Mouse (Mus musculus) CH12.LX (cell line): Measurements from ENCODE around the gene C1d. TPM values are rescaled to one million over a fixed set of nuclear protein-coding genes. Genes with fewer than 3 reads are reported as not detected.

Experiments used
- DNase-seq: peaks from one replicate; pipeline ENCODE4 v3.0.0-alpha.2; 2013; ENCODE audit errors: extremely low read depth
- H3K27ac ChIP-seq: 2 replicates; pipeline ENCODE4 v1.5.1; 2012; ENCODE audit warnings: low read depth, mild to moderate bottlenecking, control low read depth, moderate library complexity; ENCODE audit not compliant: insufficient read depth
- H3K27me3 ChIP-seq: replicated peaks from 2 replicates; pipeline ENCODE3; 2012; ENCODE audit warnings: inconsistent platforms
- H3K36me3 ChIP-seq, 2 experiments: replicated peaks in 1 of 2; 2 replicates each; pipeline versions ENCODE3 to v1.6.1; 2012; ENCODE audit warnings: inconsistent platforms in 1 of 2, low read length in 1 of 2, mild to moderate bottlenecking in 1 of 2, mixed read lengths in 1 of 2, moderate library complexity in 1 of 2; ENCODE audit not compliant: control insufficient read depth in 1 of 2, insufficient read depth in 1 of 2
- H3K4me1 ChIP-seq, 2 experiments: 2 replicates each; pipeline ENCODE4 v1.6.1; 2012; ENCODE audit warnings: inconsistent platforms in 1 of 2, moderate library complexity in 1 of 2; ENCODE audit not compliant: insufficient read depth in 2 of 2, control insufficient read depth in 1 of 2
- H3K4me2 ChIP-seq: 2 replicates; pipeline ENCODE4 v1.6.1; 2012; ENCODE audit warnings: low read depth, mild to moderate bottlenecking, control low read depth; ENCODE audit not compliant: poor library complexity, insufficient read depth, severe bottlenecking
- H3K4me3 ChIP-seq, 3 experiments: fragments of 150-350 bp in 1 of 3; sonication (generic) in 1 of 3; replicated peaks in 1 of 3; 2 replicates each; pipeline versions ENCODE3 to v1.5.1; 2011 to 2012; ENCODE audit warnings: low read depth in 2 of 3, low read length in 2 of 3, mild to moderate bottlenecking in 2 of 3, moderate library complexity in 2 of 3, control low read depth in 1 of 3, improper control_type of control experiment in 1 of 3, inconsistent platforms in 1 of 3, mixed read lengths in 1 of 3; ENCODE audit not compliant: poor library complexity in 1 of 3
- H3K79me2 ChIP-seq: replicated peaks from 2 replicates; pipeline ENCODE4 v1.6.1; 2012; ENCODE audit warnings: mild to moderate bottlenecking, moderate library complexity; ENCODE audit not compliant: control insufficient read depth, poor library complexity, insufficient read depth, severe bottlenecking; ENCODE audit errors: extremely low read depth
- H3K9ac ChIP-seq: 2 replicates; pipeline ENCODE4 v1.6.1; 2012; ENCODE audit warnings: low read depth, mild to moderate bottlenecking, control low read depth, moderate library complexity; ENCODE audit not compliant: insufficient read depth
- H3K9me3 ChIP-seq: replicated peaks from 2 replicates; pipeline ENCODE3; 2012; ENCODE audit warnings: low read length, inconsistent platforms, mixed read lengths
- BHLHE40 ChIP-seq: IDR thresholded peaks from 2 replicates; pipeline ENCODE4 v1.6.1; 2011; ENCODE audit warnings: mild to moderate bottlenecking, low read depth, low read length, improper control_type of control experiment
- CHD1 ChIP-seq: IDR thresholded peaks from 2 replicates; pipeline ENCODE4 v1.6.1; 2012; ENCODE audit warnings: low read depth, low read length, improper control_type of control experiment, inconsistent platforms
- CHD2 ChIP-seq: IDR thresholded peaks from 2 replicates; pipeline ENCODE4 v1.6.1; 2011; ENCODE audit warnings: low read length, improper control_type of control experiment
- CTCF ChIP-seq, 2 experiments: IDR thresholded peaks in 1 of 2; conservative IDR thresholded peaks in 1 of 2; 2 replicates each; pipeline ENCODE4 v1.5.1; 2011 to 2012; ENCODE audit warnings: low read depth in 2 of 2, low read length in 2 of 2, improper control_type of control experiment in 1 of 2, inconsistent platforms in 1 of 2, mild to moderate bottlenecking in 1 of 2, moderate library complexity in 1 of 2
- ELF1 ChIP-seq: IDR thresholded peaks from 2 replicates; pipeline ENCODE4 v1.6.1; 2014; ENCODE audit warnings: low read depth, mild to moderate bottlenecking, inconsistent platforms, low read length, improper control_type of control experiment
- EP300 ChIP-seq: IDR thresholded peaks from 2 replicates; pipeline ENCODE4 v1.6.1; 2011; ENCODE audit warnings: low read length, improper control_type of control experiment
- GABPA ChIP-seq: IDR thresholded peaks from 2 replicates; pipeline ENCODE4 v1.6.1; 2012; ENCODE audit warnings: low read depth, low read length, improper control_type of control experiment, inconsistent platforms; ENCODE audit not compliant: insufficient replicate concordance
- HCFC1 ChIP-seq: IDR thresholded peaks from 2 replicates; pipeline ENCODE4 v1.6.1; 2012; ENCODE audit warnings: low read depth, mild to moderate bottlenecking, inconsistent platforms, low read length, improper control_type of control experiment
- IRF4 ChIP-seq: IDR thresholded peaks from 2 replicates; pipeline ENCODE4 v1.6.1; 2014; ENCODE audit warnings: low read depth, mild to moderate bottlenecking, inconsistent platforms, low read length, improper control_type of control experiment
- JUN ChIP-seq: IDR thresholded peaks from 2 replicates; pipeline ENCODE4 v1.6.1; 2011; ENCODE audit warnings: low read depth, mild to moderate bottlenecking, low read length, improper control_type of control experiment, moderate library complexity; ENCODE audit not compliant: insufficient read depth
- KAT2A ChIP-seq: IDR thresholded peaks from 2 replicates; pipeline ENCODE4 v1.6.1; 2012; ENCODE audit warnings: low read length, improper control_type of control experiment, inconsistent platforms; ENCODE audit not compliant: insufficient replicate concordance
- MAZ ChIP-seq: IDR thresholded peaks from 2 replicates; pipeline ENCODE4 v1.6.1; 2012; ENCODE audit warnings: low read depth, mild to moderate bottlenecking, inconsistent platforms, low read length, improper control_type of control experiment, moderate library complexity
- MEF2A ChIP-seq: IDR thresholded peaks from 2 replicates; pipeline ENCODE4 v1.6.1; 2014; ENCODE audit warnings: low read depth, mild to moderate bottlenecking, inconsistent platforms, low read length, improper control_type of control experiment, borderline replicate concordance
- MXI1 ChIP-seq: IDR thresholded peaks from 2 replicates; pipeline ENCODE4 v1.6.1; 2011; ENCODE audit warnings: mild to moderate bottlenecking, low read depth, low read length, improper control_type of control experiment
- MYC ChIP-seq: IDR thresholded peaks from 2 replicates; pipeline ENCODE4 v1.6.1; 2011; ENCODE audit warnings: low read depth, mild to moderate bottlenecking, improper control_type of control experiment, low read length
- NELFE ChIP-seq: IDR thresholded peaks from 2 replicates; pipeline ENCODE4 v1.6.1; 2011; ENCODE audit warnings: low read depth, low read length, improper control_type of control experiment
- NRF1 ChIP-seq: IDR thresholded peaks from 2 replicates; pipeline ENCODE4 v1.6.1; 2014; ENCODE audit warnings: low read depth, mild to moderate bottlenecking, inconsistent platforms, low read length, improper control_type of control experiment, moderate library complexity
- POLR2A ChIP-seq: IDR thresholded peaks from 2 replicates; pipeline ENCODE4 v1.6.1; 2011; ENCODE audit warnings: low read depth, mild to moderate bottlenecking, improper control_type of control experiment, low read length
- POLR2AphosphoS2 ChIP-seq: IDR thresholded peaks from 2 replicates; pipeline ENCODE4 v1.6.1; 2011; ENCODE audit warnings: low read depth, low read length, improper control_type of control experiment
- RAD21 ChIP-seq: IDR thresholded peaks from 2 replicates; pipeline ENCODE4 v1.6.1; 2011; ENCODE audit warnings: low read depth, mild to moderate bottlenecking, low read length, improper control_type of control experiment, moderate library complexity
- RCOR1 ChIP-seq: conservative IDR thresholded peaks from 2 replicates; pipeline ENCODE4 v1.6.1; 2012; ENCODE audit warnings: low read depth, mild to moderate bottlenecking, inconsistent platforms, low read length, improper control_type of control experiment
- SIN3A ChIP-seq: IDR thresholded peaks from 2 replicates; pipeline ENCODE4 v1.6.1; 2012; ENCODE audit warnings: low read length, improper control_type of control experiment, inconsistent platforms
- SMC3 ChIP-seq: IDR thresholded peaks from 2 replicates; pipeline ENCODE4 v1.6.1; 2011; ENCODE audit warnings: low read depth, low read length, improper control_type of control experiment
- TBP ChIP-seq: conservative IDR thresholded peaks from 2 replicates; pipeline ENCODE4 v1.6.1; 2011; ENCODE audit warnings: low read depth, low read length, improper control_type of control experiment
- TCF12 ChIP-seq: IDR thresholded peaks from 2 replicates; pipeline ENCODE4 v1.6.1; 2014; ENCODE audit warnings: low read depth, mild to moderate bottlenecking, inconsistent platforms, low read length, improper control_type of control experiment
- UBTF ChIP-seq: IDR thresholded peaks from 2 replicates; pipeline ENCODE4 v1.6.1; 2012; ENCODE audit warnings: low read depth, mild to moderate bottlenecking, inconsistent platforms, low read length, improper control_type of control experiment, moderate library complexity
- USF1 ChIP-seq: IDR thresholded peaks from 2 replicates; pipeline ENCODE4 v1.6.1; 2014; ENCODE audit warnings: low read depth, mild to moderate bottlenecking, inconsistent platforms, low read length, improper control_type of control experiment
- USF2 ChIP-seq: conservative IDR thresholded peaks from 2 replicates; pipeline ENCODE4 v1.6.1; 2011; ENCODE audit warnings: low read depth, low read length, improper control_type of control experiment
- ZKSCAN1 ChIP-seq: IDR thresholded peaks from 2 replicates; pipeline ENCODE4 v1.6.1; 2012; ENCODE audit warnings: low read depth, inconsistent platforms, low read length, improper control_type of control experiment, borderline replicate concordance
- ZMIZ1 ChIP-seq: IDR thresholded peaks from 2 replicates; pipeline ENCODE4 v1.6.1; 2012; ENCODE audit warnings: low read depth, mild to moderate bottlenecking, inconsistent platforms, low read length, improper control_type of control experiment
- ZNF384 ChIP-seq: IDR thresholded peaks from 2 replicates; pipeline ENCODE4 v1.6.1; 2012; ENCODE audit warnings: low read depth, low read length, improper control_type of control experiment, inconsistent platforms
- dilution Hi-C: fragments of 300-500 bp; cut with MboI; formaldehyde crosslinking; loops from 2 replicates; pipeline ENCODE4 v1.14.3; 2020; ENCODE audit warnings: low sequenced_read_pairs; ENCODE audit not compliant: extremely low pct_unique_long_range_greater_than_20kb, extremely low pct_ligation_motif_present
- in situ Hi-C: fragments of 300-500 bp; cut with MboI; formaldehyde crosslinking; loops from 3 replicates; pipeline ENCODE4 v1.14.3; 2019; ENCODE audit warnings: low sequenced_read_pairs, low pct_ligation_motif_present, low pct_unique_long_range_greater_than_20kb, mixed read lengths
- polyA plus RNA-seq: library from polyadenylated mRNA; unstranded; fragments of >175 nt; gene quantifications from 2 replicates; pipeline ENCODE4 v1.2.1, GENCODE M21; 2012; ENCODE audit warnings: low read depth; ENCODE audit not compliant: insufficient read length
- total RNA-seq, 2 experiments: library from RNA; depleted of rRNA; stranded (reverse); fragments of 300-350 nt in 1 of 2; fragments of >200 nt in 1 of 2; gene quantifications; 2 replicates each; pipeline ENCODE4 v1.2.3; 2012 to 2014

C1d gene
- total RNA-seq (2012; rRNA removed) (71.8 and 96.8 TPM in 2 replicates), total RNA-seq (2014; rRNA removed) (117 and 128 TPM in 2 replicates), polyA plus RNA-seq (88.9 and 93.2 TPM in 2 replicates)

- in situ Hi-C loops, result no loop called here
Observed at GRCm38 (mm10) chr11:17257443-17257842, at the start of gene C1d. Gene C1d, plus strand, starts transcription at chr11:17257579.

GRCm38 (mm10) chr11:17211258-17212140, 45.9 kb upstream of the C1d start, which contains the start of gene Pno1:
Gene Pno1, minus strand, starts transcription at chr11:17211568.
- H3K9ac ChIP-seq, result peak within 1 kb of the TSS; percentile 77
- peak within 1 kb of the TSS; percentile 92 for H3K4me2 ChIP-seq
- H3K27ac ChIP-seq, result peak within 1 kb of the TSS; percentile 74
- H3K4me1 ChIP-seq, result peaks cover 13 to 42% of the 10 kb centered on the region in 2 experiments; a peak in 3 of 4 replicates
- dilution Hi-C loops (no loop called here), in situ Hi-C loops (no loop called here)
- H3K4me3 ChIP-seq, result peak within 1 kb of the TSS; percentile 75 to 94 (median 94)
- DNase-seq, result peak; percentile 99
- no peaks in the 10 kb centered on the region for H3K27me3 ChIP-seq
- H3K79me2 ChIP-seq, result peaks cover 39% of the 10 kb centered on the region
- peaks cover 21 to 45% of the 10 kb centered on the region in 2 experiments for H3K36me3 ChIP-seq
- H3K9me3 ChIP-seq, result no peaks in the 10 kb centered on the region
- TF ChIP-seq RCOR1 (no peak), IRF4 (peak; percentile 51; the same call in 1 of the 2 replicates), CHD2 (0 out of 2 replicates have a peak, but pooled peaks have one; percentile 41), KAT2A (peak; percentile 94; the same call in 1 of the 2 replicates), SIN3A (peak; percentile 99), TBP (peak; percentile 91), ELF1 (peak; percentile 99), POLR2AphosphoS2 (peak; percentile 74; the same call in 1 of the 2 replicates), ZKSCAN1 (no peak), MXI1 (peak; percentile 100), CHD1 (no peak), USF1 (peak; percentile 68), GABPA (no peak; the same call in 1 of the 2 replicates), EP300 (no peak), NELFE (peak; percentile 72; the same call in 1 of the 2 replicates), MAZ (no peak), UBTF (0 out of 2 replicates have a peak, but pooled peaks have one; percentile 38)

More at GRCm38 (mm10) chr11:17257443-17257842, at the start of gene C1d:
- dilution Hi-C loops, result no loop called here
- H3K4me2 ChIP-seq, result peak within 1 kb of the TSS; percentile 82
- H3K9me3 ChIP-seq, result no peaks in the 10 kb centered on the region
- peak within 1 kb of the TSS; percentile 65 to 99 (median 77) for H3K4me3 ChIP-seq
- H3K36me3 ChIP-seq, result peaks cover 0 to 8% of the 10 kb centered on the region in 2 experiments
- H3K9ac ChIP-seq, result peak within 1 kb of the TSS; percentile 93
- peaks cover 34% of the 10 kb centered on the region for H3K79me2 ChIP-seq
- peak within 1 kb of the TSS; percentile 43 for H3K27ac ChIP-seq
- H3K4me1 ChIP-seq, result peaks cover 0 to 20% of the 10 kb centered on the region in 2 experiments
- no peaks in the 10 kb centered on the region for H3K27me3 ChIP-seq
- TF ChIP-seq TBP, result peak; percentile 82
- no peak for TF ChIP-seq UBTF
- TF ChIP-seq RAD21, result no peak
- TF ChIP-seq NRF1, result peak; percentile 92
- peak; percentile 84 for TF ChIP-seq BHLHE40
- TF ChIP-seq CHD1, result no peak
- peak; percentile 75 for TF ChIP-seq ELF1
- peak; percentile 62; the same call in 1 of the 2 replicates for TF ChIP-seq MEF2A
- TF ChIP-seq HCFC1, result peak; percentile 86
- TF ChIP-seq CHD2, result peak; percentile 18; the same call in 1 of the 2 replicates
- TF ChIP-seq USF2, result no peak
- no peak for TF ChIP-seq SMC3
- peak; percentile 77; the same call in 1 of the 2 replicates for TF ChIP-seq POLR2AphosphoS2
- TF ChIP-seq NELFE, result peak; percentile 92
- TF ChIP-seq CTCF (conservative IDR thresholded peaks at IDR 0.05 in 1 of 2, IDR thresholded peaks at IDR 0.05 in 1 of 2; ENCODE audit: low read depth in 2 of 2, low read length in 2 of 2), result no peak
- TF ChIP-seq RCOR1, result peak; percentile 39; the same call in 1 of the 2 replicates
- TF ChIP-seq MXI1, result peak; percentile 92
- peak; percentile 68; the same call in 1 of the 2 replicates for TF ChIP-seq KAT2A
- TF ChIP-seq MYC, result peak; percentile 51; the same call in 1 of the 2 replicates
- no peak for TF ChIP-seq USF1
- TF ChIP-seq MAZ, result peak; percentile 54; the same call in 1 of the 2 replicates
- TF ChIP-seq ZNF384, result no peak
- no peak for TF ChIP-seq EP300
- no peak for TF ChIP-seq JUN
- peak; percentile 91; the same call in 1 of the 2 replicates for TF ChIP-seq SIN3A
- peak; percentile 88 for TF ChIP-seq POLR2A
- TF ChIP-seq TCF12, result peak; percentile 89
- peak; percentile 72; the same call in 1 of the 2 replicates for TF ChIP-seq IRF4
- TF ChIP-seq ZMIZ1, result peak; percentile 81
- peak; percentile 99 for DNase-seq
